Mouse (Mus musculus): ENCODE results near the gene Gpr142.

Gene Gpr142

DNA sequence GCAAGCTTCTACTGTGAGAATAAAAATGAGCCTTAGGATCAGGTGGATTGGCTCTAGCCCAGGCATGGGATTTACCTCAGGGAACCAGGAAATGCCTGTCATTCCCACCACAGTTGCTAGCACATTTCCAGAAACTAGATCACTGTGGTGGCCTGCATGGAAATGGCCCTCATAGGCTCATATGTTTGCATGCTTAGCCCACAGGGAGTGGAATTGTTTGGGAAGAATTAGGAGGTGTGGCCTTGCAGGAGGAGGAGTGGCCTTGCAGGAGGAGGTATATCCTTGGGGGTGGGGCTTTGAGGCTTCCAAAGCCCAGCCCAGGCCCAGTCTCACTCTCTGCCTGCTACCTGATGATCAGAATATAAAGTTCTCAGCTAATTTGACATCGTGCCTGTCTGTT is 3.2 kb downstream of the Gpr142 start:
- in situ Hi-C loops (cut with MboI, MseI) = no loop called here

DNA sequence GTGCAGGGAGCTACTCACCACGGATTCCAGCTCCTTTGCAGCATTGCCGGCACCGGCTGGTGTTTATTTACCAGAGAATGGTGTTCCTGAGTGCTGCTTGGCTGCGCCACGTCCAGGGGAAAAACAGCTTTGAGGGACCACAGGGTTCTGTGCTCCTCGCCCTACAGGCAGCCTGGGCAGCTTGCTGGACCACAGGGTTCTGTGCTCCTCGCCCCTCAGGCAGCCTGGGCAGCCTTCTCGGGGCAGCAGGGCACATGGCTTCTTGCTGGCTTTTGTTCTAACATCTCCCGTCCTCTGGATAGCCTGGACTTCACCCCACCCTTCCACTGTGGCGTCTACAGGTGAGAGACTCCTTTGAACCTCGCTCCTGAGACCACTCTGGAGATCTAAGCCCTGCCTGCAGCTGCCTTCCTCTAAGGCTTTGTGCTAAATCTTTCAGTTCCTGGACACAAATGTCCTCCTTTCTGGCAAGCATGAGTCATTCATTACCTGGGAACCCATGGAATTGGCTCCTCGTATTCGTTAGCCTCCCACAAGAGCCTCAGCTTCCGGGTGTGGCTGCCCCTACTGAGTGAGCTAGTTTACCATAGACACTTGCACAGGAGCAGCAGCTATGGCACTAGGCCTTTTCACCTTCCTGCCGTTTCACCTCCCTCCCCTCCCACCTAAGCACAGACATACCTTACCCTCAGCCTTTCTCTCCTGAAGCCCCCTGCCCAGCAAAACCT is 4.0 kb downstream of the Gpr142 start:
- in situ Hi-C loops (cut with MboI, MseI) = no loop called here

- in situ Hi-C loops (cut with MboI, MseI) = no loop called here
Observed at GRCm38 (mm10) chr11:114803990-114804389, 5.3 kb downstream of the Gpr142 start.

GRCm38 (mm10) chr11:114807025-114807424 is 8.3 kb downstream of the Gpr142 start:
- in situ Hi-C loops (cut with MboI, MseI) = no loop called here

DNA sequence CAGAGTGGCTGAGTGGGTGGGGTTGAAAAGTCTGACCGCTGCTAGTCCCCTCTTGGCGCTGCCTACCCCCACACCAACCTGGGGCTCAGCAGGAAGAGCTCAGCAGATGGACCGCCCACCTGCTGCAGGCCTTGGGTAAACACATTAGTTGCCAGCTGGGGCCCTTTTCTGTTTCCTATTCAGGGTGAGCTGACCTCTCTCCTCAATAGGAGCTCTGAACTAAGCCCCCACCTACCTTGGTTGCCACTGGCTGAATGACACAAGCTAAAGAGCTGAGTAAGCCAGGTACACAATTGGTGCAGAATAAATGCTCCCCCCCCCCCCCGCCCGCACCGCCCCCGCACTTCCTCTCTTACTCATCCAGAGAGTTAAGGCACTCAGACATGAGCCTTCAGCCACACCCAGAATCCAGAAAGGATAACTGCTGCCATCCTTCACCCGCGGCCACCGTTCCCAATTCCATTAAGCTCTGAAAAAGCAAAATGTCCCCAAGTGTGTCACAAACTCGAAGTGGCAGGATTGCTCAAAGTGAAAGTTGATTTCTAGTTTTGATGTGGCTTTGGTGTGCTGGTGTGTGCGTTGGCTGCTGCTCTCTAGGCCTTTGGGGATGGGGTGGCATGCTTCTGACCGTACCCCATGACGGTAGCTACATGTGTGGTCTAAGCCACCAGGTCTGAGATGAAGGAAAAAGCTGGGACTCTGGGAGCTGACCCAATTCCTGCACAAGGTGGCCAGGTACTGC is 9.1 kb downstream of the Gpr142 start:
- in situ Hi-C loops (cut with MboI, MseI) = no loop called here

- in situ Hi-C loops (cut with MboI, MseI) = no loop called here
Observed at GRCm38 (mm10) chr11:114809371-114809770, 10.6 kb downstream of the Gpr142 start.

DNA sequence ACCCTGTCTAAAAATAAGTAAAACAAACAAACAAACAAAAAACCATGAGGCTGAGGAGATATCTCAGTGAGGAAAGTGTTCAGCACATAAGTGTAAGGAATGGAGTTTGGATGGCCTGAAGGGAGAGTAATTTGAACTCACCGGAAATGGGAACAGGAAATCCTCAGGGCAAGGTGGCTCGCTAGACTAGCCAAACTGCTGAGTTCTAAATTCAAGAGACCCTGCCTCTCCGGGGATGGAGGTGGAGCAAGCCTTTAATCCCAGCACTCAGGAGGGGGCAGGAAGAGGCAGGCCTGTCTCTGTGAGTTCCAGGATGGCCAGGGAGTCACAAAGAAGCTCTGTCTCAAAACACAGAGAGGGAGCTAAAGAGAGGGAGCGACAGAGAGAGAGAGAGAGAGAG is 11.6 kb downstream of the Gpr142 start:
- in situ Hi-C loops (cut with MboI, MseI) = loop anchor here (10.0 kb wide), 1 partner anchor 104 kb away; no protein-coding TSS in a partner anchor

DNA sequence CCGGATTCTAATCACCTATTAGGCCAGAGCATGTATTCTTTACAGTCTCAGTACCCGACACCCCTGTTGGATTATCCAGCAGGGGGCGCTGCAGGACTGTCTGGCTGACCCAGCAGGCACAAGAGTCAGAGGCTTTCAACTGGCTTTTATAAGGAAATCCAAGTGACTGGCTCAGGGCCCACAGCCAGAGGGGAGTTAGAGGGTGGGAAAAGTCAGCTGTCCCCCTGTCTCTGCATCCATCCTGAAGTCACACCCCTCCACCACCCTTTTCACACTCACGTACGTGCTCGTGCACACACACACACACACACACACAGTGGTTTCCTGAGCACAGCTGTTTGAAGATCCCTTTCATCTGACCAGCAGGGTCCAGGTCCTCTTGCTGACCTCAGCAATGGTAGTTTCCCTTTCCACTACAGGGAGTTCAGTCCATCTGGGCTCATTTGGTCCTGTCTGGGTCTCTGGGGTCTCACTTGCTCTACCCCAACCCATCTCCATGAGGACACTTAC is 14.1 kb downstream of the Gpr142 start:
- in situ Hi-C loops (cut with MboI, MseI) = loop anchor here (10.0 kb wide), 1 partner anchor 102 kb away; no protein-coding TSS in a partner anchor

DNA sequence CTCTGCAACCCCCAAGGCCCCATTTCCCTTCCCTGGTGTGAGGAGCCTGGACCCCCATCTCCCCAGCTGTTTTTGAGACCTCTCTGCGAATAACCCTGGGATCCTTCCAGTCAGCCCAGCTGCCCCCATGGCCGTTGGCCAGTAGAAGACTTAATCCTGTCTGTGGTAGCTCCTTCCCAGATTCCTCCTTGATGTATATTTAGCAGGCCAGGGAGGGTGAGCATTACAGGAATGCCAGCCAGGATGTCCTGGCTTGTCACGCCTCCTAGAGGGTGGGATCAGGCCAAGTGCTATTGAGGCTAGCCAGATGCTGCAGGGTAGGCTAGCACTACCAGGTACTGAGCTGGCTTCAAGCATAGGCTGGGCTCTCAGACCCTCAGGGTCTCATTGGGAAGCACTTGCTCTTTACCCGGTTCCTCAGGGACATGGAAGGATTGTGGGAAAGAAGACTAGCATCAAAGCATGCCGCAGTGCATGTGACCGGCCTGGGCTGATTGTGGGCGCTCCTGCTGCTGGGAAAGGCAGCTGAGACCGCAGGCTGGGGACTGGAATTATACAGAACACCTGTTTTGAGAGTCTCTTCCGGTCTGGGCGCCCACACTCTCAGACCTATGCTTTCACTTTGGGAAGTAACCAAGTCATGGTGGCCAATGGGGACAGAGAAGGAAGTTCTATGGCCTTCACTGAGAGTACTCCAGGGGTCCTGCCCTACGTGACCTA is 16.3 kb downstream of the Gpr142 start:
- in situ Hi-C loops (cut with MboI, MseI) = loop anchor here (10.0 kb wide), 1 partner anchor 100 kb away; no protein-coding TSS in a partner anchor

- in situ Hi-C loops (cut with MboI, MseI) = loop anchor here (10.0 kb wide), 1 partner anchor 98 kb away; no protein-coding TSS in a partner anchor
Observed at GRCm38 (mm10) chr11:114816934-114817333, 18.2 kb downstream of the Gpr142 start.

DNA sequence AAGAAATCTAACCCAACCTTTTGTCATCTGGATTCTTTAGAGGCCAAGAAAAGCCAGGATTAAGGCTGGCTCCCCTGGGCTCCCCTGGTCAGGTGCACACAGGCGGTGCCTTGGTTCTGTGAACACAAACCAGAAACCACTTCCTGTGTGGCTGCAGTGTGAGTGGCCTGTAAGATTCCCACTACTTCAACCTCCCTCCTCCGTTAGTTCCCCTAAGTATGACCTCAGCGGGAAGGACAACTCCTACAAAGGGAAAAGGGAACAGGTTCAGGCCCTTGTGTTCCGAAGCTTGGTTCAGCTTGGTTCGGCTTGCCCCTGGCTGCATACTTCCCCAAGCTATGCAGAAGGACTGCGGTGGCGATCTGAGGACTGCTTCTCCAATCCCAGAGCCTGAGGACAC is 19.5 kb downstream of the Gpr142 start:
- in situ Hi-C loops (cut with MboI, MseI) = loop anchor here (10.0 kb wide), 1 partner anchor 97 kb away; no protein-coding TSS in a partner anchor

DNA sequence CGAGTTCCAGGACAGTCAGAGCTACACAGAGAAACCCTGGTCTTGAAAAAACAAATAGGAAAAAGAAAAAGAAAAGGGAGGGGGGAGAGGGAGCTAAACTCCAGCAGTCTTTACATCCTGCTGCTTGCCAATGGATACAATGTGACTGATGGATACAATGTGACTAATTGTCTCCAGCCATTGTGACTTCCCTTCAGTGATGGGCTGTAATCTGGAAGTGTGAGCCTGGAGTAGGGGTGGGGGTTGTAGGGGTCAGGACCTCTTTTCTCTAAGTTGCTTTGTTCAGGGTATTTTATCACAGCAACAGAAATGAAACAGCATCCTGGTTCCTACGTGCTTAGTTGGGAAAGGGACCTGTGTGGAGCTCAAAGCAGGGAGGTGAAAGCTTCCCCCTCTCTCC is 20.4 kb downstream of the Gpr142 start:
- in situ Hi-C loops (cut with MboI, MseI) = loop anchor here (10.0 kb wide), 1 partner anchor 96 kb away; no protein-coding TSS in a partner anchor

GRCm38 (mm10) chr11:114820444-114820843 is 21.7 kb downstream of the Gpr142 start:
- in situ Hi-C loops (cut with MboI, MseI) = no loop called here

DNA sequence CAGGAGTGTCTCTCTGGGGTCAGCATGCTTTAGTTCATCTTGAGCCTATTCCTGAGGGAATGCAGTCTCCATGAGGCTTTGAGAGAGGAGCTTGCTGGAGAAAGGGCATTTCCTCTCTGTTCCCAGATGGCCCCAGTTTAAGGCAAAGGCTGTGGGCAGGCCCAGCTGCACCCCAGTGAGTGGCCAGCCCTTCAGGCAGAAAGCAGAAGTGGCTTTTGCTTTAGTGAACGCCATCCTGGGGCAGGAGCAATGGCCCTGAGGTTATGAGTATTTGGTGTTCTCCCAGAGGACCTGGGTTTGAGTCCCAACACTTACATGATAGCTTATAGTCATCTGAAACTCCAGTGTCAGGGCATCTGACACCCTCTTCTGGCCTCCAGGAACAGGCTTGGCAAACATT is 22.6 kb downstream of the Gpr142 start:
- in situ Hi-C loops (cut with MboI, MseI) = no loop called here

DNA sequence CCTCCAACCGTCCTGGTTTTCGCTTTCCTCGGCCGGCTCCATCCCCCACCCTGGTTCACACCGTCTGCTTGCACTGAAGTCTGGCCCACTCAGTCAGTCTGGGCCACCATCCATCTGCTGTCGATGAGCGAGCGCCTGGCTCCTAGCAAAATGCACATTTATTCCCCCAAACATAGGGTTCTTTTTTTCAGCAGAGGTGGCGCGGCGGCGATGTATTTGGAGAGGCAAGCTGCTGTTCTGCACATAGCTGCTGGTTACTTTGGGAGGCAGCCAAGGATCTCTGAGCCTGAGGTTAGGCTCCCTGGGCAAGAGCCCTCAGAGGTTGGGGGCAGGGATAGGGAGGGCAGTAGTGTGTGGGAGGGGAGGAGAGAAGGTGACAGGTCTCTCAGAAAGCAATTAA is 24.0 kb downstream of the Gpr142 start:
- in situ Hi-C loops (cut with MboI, MseI) = no loop called here

GRCm38 (mm10) chr11:114823199-114823725 is 24.5 kb downstream of the Gpr142 start:
- in situ Hi-C loops (cut with MboI, MseI) = no loop called here

- in situ Hi-C loops (cut with MboI, MseI) = no loop called here
Observed at GRCm38 (mm10) chr11:114826686-114827085, 28.0 kb downstream of the Gpr142 start.

DNA sequence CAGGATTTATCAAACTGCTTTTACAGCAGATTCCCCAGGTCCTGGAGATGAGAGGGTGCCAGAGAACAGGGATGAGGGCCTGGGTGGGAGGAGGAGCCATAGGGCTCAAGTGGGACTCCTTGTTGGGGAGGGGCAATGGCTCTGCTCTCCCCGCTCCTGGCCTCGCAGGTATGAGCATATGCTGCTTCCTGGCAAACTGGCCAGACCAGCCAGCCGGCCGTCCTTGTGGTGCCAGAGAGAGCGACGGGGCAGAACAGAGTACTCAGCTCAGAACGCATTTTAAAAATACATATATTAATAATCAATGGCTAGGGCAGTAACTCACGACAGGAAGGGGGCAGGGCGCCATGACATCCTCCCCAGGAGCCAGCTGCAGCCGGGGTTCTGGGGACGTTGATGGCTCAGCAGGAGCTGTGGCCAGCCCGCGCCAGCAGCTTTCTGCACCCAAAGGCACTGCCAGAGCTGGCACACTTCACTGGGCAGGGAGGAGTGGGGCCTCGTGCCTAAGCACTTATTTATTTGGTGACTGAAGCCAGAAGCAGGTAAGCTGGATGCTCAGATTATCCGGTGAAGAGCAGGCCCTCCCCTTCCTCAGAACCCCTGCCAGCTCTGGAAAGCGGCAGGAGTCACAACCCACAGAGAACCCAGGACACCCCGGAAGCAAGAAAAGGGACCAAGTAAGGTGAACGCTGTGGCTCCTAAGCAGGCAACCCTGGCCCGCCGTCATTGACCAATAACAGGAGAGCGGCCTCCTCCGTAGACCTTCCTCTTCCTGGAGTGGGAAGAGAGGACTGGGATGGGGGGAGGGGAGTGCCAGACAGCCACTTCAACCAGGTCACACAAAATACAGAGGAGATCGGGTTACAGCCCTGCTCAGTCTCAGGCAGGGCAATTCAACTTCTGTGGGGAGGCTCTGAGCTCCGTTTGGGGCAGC is 31.0 kb downstream of the Gpr142 start:
- in situ Hi-C loops (cut with MboI, MseI) = no loop called here

- in situ Hi-C loops (cut with MboI, MseI) = no loop called here
Observed at GRCm38 (mm10) chr11:114830433-114830773, 31.7 kb downstream of the Gpr142 start.

- in situ Hi-C loops (cut with MboI, MseI) = no loop called here
Observed at GRCm38 (mm10) chr11:114833166-114833565, 34.4 kb downstream of the Gpr142 start.

Data from T-helper 2 cell (primary cell).